Mouse (Mus musculus) right cerebral cortex, adult 18-20 months (tissue): ENCODE data around the gene Coro2a.
A peak's percentile ranks its signal among the peaks of the same experiment; 100 is the strongest.
"Not testable (repeated sequence)": the region's sequence is repeated elsewhere in the genome, so short reads cannot be mapped to it uniquely, and the experiment has no call there.

Experiments
- DNase-seq: peaks from one replicate; pipeline ENCODE4 v3.0.0; 2022; ENCODE audit warnings: mixed read lengths

The Coro2a gene

DNA sequence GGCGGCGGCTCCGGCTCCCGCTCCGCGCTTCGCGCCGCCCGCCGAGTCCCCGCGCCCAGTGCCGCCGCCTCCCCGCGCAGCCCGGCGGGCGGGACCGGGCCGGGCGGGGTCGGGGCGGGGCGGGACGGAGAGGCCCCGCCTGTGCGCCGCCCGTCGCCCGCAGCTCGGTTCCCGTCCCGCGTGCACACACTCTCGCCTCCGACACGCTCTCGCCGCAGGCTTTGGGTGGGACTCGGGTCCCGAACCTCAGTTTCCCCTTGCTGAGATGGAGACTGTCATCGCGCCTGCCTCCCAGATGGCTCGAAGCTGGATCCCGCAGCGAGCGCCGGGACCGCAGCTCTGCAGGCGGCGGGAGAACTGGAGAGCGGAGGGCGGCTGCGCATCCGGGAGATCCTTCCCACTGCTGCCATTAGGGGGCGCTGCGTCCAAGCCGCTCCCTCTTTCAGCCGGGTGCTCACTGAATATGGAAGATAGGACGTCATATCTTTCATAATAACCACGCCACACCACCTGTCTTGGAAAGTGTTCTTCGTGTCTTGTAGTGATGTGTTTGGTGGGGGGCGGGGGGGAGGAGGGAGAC is at the start of gene Coro2a:
Gene Coro2a, minus strand, starts transcription at position 359 of the 580 bp plus-strand sequence.
- peak; percentile 90 for DNase-seq

DNA sequence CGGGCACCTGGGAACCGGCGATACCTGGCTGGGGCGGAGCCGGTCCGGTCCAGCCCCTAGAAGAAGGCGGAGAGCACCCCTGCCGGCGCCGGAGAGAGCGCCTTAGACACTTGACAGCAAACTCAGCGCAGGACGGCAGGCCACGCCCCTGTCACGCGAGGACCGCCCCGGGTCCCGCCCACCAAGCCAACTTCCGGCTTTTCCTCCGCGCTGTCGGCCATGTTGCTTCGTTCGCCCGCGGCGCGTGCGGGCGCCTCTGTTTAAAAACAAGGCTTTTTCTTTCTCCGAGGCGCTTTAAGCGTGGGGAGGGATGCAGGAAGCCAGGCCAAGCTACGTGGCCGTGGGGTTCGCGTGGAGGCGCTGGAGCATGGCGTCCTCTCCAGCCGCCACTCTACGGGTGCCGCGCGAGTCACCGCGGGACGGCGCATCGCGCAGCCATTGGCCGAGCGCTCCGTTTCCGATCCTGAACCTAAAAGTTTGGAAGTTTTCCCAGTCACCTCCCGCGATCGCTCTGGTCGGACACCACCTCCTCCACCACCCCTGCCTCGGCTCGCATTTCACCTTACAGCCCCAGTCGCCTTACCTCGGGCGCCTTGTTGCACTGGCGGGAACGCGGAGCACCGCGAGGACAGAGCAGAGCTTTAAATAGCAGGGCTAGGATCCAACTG is 48.2 kb upstream of the Coro2a start, which contains the start of gene Tbc1d2:
Gene Tbc1d2, minus strand, starts transcription at position 124 of the 668 bp plus-strand sequence.
- peak; percentile 95 for DNase-seq

DNA sequence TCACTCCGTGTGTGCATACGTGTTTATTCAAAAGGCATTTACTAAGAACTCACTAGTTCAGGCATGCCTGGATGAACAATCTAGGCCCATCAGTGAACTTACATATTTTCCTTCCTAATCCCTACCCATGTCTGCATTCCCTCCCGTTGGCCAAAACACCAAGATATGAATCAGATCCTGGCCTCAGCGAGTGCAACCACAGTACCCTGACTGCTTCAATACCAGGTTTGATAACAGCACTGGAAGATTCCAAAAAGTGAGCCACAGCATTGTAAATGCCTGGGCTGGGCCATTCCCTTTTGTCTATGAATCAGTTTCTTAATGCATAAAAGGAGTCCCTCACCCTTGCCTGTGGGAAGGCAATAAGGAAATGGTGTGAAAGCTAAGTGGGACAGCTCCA is 47.2 kb upstream of the Coro2a start:
- DNase-seq, result no peak

DNA sequence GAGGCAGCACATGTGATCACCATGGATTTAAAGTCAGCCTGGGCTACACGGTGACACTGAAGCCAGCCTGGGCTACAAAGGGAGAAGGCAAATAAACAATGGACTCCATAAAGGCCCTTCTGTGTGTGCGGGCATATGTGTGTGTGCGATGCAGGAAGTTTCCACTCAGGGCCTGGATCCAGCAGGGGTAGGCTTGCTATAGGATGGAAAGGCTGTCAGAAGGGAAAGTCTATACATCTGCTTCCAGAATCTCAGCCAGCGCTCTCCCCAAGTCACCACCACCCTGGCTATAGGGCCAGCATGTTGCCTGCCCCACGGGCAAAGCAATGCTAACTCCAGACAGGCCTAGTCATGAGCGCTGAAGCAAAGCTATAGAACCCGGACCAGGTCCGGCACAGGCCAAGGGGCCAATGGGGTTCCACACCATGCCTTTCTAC is 41.7 kb upstream of the Coro2a start:
- no peak for DNase-seq

DNA sequence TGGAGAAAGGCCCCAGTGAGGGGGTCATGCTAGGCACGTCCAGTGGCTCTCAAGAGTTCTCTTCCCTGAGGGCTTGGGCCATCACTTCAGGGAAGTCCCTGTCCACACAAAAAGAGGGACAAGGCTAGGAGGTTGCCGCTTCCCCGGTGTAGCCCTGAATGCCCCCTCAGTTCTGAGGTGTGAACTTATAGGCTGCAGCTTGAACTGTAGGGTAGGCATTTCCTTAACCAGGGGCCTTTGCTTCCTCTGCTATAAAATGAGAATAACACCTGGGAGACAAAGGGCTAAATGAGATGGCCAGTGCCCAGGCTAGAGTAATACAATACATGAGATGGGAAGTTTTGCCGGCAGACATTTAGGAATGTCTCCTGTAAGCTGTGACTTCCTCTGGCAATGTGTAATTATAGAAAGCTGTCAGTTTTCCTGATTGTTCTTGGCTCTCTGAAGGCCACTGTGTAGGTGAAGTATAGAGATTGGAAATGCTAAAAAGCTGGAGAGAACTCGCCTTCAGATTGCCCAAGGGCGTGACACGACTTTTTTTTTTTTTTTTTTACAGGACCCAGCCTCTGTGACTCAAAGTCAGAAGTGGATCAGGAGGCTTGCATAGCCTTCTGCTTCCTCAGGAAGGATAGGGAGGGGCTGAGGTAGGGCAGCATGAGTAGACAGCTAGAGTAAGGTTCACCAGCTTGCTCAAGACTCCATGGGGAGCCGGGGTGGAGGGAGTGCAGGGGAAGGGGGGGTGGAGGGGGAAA is 41.1 kb upstream of the Coro2a start:
- no peak for DNase-seq

DNA sequence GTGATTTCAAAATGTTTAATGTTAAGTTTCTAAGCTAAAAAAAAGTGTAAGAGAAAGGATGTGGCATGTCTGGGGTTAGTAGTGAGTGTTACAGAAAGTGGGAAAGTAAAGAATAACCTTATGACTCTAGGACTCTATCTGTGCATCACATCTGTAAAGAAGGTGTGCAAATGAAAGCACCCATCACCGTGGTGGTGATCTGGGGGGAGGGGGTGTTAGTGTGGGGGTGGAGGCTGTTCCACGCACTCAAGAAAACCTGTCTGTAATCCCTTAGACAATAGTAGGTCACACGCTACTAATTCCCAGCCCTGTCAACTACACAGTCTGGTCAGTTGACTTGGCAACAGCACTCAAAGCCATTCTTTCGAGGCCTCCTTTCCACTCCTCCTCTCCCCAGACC is 39.3 kb upstream of the Coro2a start:
- no peak for DNase-seq

DNA sequence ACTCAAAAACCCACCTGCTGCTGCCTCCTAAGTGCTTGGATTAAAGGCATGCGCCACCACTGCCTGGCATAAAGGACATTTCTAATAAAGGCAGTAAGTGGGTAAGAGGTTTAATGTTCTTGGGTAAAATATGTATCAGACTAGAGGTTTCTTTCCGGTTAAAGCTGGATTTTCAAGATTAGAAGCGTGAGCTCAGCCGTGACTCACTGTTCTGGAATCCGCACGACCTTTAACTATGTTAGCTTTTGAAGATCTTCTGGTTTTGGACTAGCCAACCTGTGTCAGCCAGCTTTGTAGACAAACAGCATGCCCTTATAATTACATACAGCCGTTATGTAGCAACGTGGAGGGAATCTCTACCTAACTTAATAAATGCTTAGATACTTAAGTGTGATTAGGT is 37.9 kb upstream of the Coro2a start:
- no peak for DNase-seq

DNA sequence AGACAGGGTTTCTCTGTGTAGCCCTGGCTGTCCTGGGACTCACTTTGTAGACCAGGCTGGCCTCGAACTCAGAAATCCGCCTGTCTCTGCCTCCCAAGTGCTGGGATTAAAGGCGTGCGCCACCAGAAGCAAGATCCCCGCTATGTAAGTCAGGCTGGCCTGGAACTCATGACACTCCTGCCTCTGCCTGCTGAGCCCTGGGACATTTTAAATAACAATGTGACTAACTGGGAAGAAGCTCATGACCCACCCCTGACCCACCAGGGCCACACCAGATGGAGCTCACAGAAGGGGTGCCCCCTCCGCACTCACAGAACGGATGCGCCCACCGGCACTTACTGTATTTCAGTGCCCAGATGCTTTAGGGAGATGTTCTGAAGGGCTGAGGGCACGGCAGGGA is 35.2 kb upstream of the Coro2a start:
- DNase-seq, result not testable (repeated sequence)

DNA sequence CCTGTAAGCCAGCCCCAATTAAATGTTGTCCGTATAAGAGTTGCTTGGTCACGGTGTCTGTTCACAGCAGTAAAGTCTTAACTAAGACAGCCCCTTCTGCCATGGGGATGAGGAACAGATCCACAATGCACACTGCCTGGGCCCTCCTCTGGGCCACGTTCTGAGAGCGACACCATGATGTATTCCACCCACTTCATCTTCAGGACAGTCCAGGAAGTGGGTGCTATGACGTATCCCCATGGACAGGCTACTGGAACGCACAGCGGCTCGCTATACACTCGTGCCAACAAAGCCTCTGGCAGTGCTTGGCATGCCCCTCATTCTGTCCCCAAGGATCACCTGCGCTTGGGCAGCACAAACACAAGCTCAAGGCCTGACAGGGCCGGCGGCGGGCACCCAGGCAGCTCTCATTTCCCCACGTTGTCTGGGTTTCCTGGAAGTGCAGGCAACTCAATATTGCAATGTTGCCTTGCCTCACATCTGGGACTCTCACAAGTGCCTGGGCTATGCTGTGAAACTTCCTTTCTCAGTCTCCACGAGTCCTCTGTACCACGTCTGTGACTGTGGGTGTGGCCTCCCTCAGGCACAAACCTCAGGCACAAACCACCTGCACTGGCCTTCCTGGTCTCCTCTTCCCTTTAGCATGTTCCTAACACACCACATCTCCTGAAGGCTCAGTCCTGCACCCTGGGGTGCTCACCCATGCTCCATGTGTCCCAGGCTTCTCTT is 33.9 kb upstream of the Coro2a start:
- peak; percentile 49 for DNase-seq

DNA sequence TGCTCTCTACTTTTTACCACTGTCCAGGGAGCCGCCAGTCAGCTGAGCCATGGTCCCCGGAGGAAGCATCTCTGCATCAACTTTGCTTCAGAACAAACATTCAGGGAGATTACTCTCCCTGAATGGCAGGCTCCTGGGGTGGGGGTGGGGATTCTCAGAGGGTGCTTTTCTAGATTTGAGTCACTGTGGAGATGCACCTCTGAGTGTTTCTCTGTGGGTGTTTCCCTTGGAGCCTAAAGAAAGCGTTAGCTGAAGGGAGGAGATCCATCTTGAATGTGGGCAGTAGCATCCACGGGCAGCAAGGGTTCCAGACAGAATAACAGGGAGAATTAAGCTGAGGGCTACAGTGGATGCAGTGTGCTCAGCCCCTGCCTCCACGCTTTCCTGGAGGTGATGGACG is 32.9 kb upstream of the Coro2a start:
- DNase-seq, result peak; percentile 32

DNA sequence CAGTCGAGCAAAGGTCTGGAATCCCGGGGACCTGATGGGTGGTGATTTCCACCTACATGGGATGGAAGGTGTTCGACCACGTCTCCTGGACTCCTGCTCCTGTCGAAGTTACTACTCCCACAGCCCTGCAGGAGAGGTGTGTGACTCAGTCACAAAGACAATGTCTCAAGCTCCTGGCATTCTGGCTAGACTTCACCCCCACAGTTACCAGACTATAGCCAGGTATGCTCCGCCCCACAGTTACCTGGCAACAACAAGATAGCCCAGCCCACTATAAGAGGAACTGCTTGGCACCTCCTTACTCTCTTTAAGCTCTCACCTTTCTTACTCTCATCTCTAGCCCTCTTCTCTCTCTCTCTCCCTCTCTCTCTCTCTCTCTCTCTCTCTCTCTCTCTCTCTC is 31.6 kb upstream of the Coro2a start:
- not testable (repeated sequence) for DNase-seq

DNA sequence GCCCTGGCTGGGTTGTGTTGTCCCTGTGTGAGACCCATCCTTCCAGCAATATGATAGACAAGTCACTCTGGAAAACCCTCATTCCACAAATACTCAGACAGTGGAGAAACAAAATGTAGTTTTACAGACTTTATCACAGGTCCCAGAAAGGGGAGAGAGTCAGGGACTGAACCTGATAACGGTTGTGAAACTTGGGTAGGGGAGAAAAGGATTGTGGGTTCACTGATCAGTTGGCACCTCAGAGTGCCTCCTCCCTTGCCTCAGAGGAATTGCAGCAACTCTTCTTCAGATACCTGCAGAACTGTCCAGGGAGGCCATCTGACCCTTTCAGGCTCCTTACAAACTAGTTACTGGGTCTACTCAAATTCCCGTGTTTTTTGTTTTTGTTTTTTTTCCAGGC is 30.5 kb upstream of the Coro2a start:
- no peak for DNase-seq

DNA sequence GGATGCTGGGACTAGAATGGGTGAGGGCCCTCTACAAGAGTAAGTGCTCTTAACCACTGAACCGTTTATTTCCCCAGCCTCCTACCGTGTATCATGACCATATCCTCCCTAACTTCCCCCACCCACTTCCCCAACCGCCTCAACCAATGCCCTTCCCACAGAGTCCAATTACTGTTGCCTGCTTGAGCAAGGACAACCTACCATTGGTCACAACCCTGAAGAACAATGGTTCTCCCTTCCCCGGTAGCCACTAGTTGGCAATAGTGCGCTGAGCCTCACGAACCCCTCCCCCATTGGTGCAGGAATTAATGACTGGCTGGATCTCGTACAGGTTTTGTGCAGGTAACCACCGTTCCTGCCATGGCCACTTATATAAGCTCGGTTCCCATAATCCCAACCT is 28.4 kb upstream of the Coro2a start:
- no peak for DNase-seq

DNA sequence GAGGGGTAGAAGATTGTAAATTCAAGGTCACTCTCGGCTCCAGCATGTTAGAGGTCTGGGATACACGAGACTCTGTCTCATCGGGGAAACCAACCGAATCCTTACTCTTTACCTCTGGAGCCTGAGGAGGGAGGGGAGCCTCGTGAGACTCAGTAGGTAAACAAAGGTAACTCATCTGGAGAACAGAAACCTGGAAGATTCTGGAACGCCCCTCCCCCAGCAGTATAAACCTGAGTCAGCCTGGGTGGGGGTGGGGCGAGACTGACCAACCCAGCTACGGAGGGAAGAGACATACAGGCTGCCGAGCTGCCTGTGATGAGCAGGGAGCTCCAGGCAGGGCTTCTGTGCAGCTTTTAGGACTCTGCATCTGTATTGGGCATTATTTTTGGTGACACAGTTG is 26.9 kb upstream of the Coro2a start:
- no peak for DNase-seq

DNA sequence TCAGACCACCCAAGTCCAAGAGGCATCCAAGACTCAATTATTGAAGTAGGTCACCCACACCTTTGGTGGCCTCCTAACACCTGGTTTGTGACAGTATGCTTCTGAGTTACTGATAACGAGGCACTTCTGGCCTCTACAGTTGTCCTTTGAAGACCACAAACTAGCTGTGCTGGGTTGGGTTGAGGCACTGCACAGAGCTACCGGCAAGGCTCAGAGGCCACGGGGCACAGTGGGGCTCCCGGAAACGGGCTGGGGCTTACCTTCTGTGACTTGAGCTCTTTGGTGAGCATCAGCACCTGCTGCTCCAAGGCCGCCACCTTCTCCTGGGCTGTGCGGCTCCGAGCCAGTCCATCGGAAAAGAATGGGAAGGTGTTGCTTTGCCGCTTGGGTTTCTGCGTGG is 26.1 kb upstream of the Coro2a start:
- DNase-seq, result no peak

DNA sequence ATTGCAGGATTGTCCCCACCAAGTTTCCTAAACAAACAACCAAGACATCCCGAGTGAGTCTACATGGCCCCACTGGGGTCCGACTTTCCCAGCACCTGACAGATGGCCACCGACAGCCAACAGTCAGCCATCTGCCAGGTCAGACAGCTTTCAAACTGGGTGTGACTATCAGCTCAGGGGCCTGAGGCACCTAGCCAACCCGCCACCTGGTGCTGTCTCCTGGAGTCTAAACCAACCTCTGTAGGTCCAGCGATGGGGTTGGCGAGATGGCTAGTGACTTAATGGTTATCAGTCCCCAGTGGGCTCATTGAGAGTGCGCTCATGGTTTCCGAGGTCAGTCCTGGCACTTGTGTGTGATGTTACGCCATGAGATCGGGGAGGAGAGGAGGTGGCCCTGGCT is 23.1 kb upstream of the Coro2a start:
- no peak for DNase-seq

DNA sequence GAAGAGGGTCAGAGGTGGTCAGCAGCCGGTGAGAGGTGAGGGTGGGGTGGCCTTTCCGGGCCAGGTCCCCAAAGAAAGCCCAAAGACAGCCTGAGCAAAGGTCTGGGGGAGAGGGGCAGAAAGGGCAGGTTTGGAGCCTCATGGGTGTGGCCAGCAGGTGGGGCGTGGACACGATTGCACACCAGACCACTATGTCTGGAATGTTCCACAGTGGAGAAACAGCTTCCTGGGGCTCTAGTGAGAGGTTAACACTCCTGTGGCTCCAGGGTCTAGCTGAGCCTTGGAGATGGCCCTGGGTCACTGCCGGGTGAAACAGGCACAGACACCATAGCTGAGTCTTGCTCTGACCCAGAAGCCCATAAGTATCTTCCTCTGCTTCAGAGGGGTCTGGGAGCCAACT is 21.0 kb upstream of the Coro2a start:
- no peak for DNase-seq

DNA sequence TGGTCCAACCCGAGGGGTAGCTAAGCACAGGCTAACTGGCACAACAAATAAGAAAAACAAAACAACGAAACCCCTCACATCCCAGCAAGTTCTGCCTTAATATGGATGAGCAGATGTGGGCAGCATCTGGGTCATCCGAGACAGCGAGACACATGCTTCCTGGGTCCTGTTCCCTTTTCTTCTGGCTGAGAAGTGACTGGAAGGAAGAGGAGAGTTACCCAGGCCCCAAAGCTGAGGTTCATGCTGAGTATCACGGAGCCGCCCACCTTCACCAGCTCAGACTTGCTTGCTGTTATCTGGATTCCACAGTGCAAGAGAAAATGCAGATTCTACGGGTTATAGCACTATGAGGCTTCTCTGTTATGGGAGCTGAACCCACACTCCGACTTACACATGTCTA is 18.9 kb upstream of the Coro2a start:
- no peak for DNase-seq

DNA sequence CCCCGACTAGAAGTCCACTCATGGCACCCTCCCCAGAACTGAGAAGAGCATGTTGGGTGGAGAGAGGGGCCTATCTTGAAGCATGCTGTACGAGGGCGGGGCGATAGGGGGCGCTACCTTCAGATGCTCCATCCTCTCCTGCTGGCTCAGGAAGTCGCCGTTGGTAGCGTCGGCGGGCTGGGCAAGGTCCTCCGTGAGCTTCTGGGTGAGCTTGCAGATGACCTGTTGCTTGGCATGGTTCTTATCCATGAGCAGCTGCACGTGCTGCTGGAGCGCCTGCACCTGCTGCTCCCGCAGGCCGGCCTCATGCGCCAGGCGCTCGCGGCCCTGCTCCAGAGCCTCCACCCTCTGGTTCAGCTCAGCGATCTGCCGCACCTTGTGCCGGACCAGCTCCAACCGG is 18.3 kb upstream of the Coro2a start:
- no peak for DNase-seq

DNA sequence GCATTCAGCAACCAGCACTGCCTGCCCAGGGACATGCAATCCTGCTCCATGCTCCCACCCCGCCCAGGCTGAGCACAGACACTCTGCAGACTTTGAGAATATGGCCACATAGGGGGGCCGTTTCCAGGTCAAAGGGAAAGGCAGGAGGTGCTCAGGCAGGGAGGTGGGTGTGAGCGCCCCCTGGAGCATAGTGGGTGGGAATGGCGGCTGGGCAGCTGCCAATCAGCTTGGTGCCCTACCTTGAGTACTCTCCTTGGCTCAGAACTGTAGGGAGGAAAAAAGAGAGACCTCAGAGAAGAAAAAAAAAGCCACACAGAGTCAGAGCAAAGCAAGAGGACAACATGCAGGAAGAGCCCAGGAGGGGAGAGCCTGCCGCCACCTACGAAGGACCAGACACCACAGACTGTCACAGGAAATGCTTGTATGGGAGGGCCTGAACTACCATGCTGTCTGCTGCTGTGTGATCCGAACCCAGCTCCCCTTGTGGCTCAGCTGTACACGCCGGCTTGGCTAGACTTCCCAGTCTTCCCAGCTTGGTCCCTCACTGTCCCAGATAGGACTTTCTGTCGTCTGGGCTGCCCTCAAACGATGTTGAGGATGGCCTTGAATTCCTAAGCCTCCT is 16.3 kb upstream of the Coro2a start:
- DNase-seq, result no peak

DNA sequence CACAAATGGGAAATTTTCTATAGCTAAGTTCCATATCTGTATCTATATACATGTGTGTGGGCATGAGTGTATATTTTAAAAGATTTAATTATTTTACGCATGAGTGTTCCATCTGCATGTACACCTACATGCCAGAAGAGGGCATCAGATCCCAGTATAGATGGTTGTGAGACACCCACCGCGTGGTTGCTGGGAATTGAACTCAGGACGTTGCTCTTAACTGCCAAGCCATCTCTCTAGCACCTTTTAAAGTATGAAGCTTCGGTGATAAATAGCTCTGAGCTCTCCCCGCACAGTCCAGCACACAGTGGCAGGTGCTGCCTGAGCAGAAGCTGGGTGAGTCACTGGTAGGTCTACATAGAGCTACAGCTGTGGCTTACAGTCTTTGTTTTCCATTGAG is 15.4 kb upstream of the Coro2a start:
- DNase-seq, result no peak

DNA sequence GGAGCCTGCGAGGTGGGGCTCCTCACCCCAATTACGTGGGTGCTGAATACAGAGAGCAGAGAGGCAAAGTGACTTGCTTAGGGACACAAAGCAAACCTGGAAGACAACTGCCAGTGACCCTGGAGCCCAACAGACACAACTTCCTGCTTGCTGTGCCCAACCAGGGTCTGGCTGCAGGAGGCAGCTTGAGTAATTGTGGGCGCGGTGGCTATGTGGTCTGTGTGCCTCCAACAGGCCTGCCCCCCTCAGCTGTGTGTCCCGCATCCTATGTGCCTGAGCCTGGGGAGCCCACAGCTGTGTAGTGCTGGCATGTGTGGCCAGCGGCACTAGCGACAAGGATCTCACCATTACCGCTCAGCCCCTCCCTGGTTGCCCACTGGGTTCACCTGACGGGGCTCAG is 12.6 kb upstream of the Coro2a start:
- DNase-seq, result no peak

DNA sequence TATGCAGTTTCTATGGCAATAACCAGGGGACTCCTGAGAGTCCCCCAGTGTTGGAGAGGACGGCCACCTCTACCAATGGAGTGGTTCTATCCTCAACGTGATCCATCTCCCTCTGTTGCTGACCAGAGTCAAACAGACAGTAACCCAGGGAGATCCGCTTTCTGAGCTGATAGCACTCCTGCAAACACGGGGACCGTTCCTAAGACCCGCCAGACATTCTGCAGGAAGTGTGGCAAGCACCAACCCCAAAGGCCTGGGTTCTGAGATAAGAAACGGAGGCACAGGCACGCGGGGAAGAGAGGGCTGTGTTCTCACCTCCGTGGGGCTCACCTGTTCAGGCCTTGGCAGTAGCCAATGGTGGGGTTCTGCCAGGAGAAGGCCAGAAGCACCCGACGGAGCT is 11.6 kb upstream of the Coro2a start:
- DNase-seq, result no peak
